Mouse (Mus musculus): ENCODE measurements at regions not wholly inside any gene's neighbourhood (a gene's known extent, or its start where the extent isn't known, plus 50 kb on each side); places are given as distances from the start of the nearest gene placed in this dataset.

DNA sequence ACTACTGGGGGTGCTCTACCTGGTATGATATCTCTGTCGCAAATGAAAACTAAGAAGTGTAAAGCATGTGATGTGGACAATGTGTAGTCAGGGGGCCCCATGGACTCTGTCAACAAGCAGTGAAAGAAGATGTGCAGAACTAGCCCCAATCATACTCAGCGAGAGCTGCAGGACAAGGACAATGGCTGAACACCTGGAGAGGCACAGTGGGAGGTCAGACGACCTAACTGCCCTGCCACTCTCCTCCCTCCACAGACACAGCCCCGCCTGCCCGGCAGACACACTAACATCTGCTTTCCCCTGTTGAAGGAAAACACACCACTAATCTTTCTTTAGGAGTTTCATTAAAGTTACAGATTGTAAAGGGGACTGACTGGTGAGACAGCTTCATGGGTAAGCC, 675.1 kb downstream of the Epm2a start:
- Histone ChIP-seq H3K9ac (ENCODE audit: low read depth, low read length, severe bottlenecking) (no peak overlapping the region), H3K27ac (replicated peaks; ENCODE audit: low read depth, low read length) (no peak overlapping the region), H3K9me3 (ENCODE audit: control insufficient read depth, low read length) (no peaks in the 10 kb centered on the region), H3K27me3 (ENCODE audit: control insufficient read depth, insufficient read depth, low read length) (no peaks in the 10 kb centered on the region), H3K4me3 (replicated peaks; ENCODE audit: low read length) (no peak overlapping the region), H3K4me1 (ENCODE audit: control insufficient read depth, insufficient read depth, low read length) (0 out of 2 replicates have a peak, but pooled peaks cover 5% of the 10 kb centered on the region), H3K36me3 (ENCODE audit: control insufficient read depth, insufficient read depth, low read length) (no peaks in the 10 kb centered on the region), H3K4me2 (replicated peaks; ENCODE audit: low read depth, low read length, severe bottlenecking) (no peak overlapping the region)
- no peak for ATAC-seq (ENCODE audit: low FRiP score, low read depth)
- no peak for DNase-seq (ENCODE audit: low spot score)
- WGBS = 30% methylated on average over 5 of the region's 5 CpGs
- TF ChIP-seq POLR2A (IDR thresholded peaks at IDR 0.05; ENCODE audit: borderline replicate concordance, extremely low read depth, insufficient read depth, insufficient read length) = no peak

DNA sequence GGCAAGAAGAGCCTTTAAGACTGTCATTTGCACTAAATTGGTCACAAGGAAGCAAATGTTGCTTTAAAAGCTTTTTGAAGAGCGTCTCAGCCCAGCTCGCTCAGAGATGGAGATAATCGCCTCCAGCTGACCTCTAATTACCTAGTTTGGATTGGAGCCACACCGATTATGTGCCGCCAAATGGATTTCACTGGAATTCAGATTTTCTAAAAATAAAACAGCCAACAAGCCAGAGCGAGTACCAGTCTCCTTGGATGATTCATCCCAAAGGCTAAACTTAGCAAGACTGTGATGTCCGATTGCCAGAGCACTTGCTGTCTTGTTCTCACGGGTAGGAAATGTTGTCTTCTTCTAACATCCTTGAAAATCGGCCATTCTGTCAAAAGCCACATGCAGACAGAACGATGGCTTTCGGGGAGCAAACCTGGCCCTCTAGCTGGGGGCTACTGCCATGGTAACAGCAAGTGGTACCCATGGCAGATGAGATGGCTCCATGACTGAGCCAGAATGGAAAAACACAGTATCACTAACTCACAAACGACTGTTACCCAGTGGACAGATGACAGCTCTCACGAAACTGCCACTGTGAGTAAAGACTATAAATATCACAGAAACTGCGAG, 676.1 kb downstream of the Epm2a start:
- ATAC-seq (ENCODE audit: low FRiP score, low read depth) (no peak), DNase-seq (ENCODE audit: low spot score) (no peak)
- H3K9me3 ChIP-seq (ENCODE audit: control insufficient read depth, low read length) = no peaks in the 10 kb centered on the region
- no peak overlapping the region for H3K4me3 ChIP-seq (replicated peaks; ENCODE audit: low read length)
- WGBS = 26% methylated on average over 14 of the region's 14 CpGs
- H3K4me2 ChIP-seq (replicated peaks; ENCODE audit: low read depth, low read length, severe bottlenecking) = no peak overlapping the region
- H3K27me3 ChIP-seq (ENCODE audit: control insufficient read depth, insufficient read depth, low read length) = no peaks in the 10 kb centered on the region
- H3K4me1 ChIP-seq (ENCODE audit: control insufficient read depth, insufficient read depth, low read length) = 0 out of 2 replicates have a peak, but pooled peaks cover 5% of the 10 kb centered on the region
- no peaks in the 10 kb centered on the region for H3K36me3 ChIP-seq (ENCODE audit: control insufficient read depth, insufficient read depth, low read length)
- no peak overlapping the region for H3K9ac ChIP-seq (ENCODE audit: low read depth, low read length, severe bottlenecking)
- no peak overlapping the region for H3K27ac ChIP-seq (replicated peaks; ENCODE audit: low read depth, low read length)
- no peak for TF ChIP-seq POLR2A (IDR thresholded peaks at IDR 0.05; ENCODE audit: borderline replicate concordance, extremely low read depth, insufficient read depth, insufficient read length)

DNA sequence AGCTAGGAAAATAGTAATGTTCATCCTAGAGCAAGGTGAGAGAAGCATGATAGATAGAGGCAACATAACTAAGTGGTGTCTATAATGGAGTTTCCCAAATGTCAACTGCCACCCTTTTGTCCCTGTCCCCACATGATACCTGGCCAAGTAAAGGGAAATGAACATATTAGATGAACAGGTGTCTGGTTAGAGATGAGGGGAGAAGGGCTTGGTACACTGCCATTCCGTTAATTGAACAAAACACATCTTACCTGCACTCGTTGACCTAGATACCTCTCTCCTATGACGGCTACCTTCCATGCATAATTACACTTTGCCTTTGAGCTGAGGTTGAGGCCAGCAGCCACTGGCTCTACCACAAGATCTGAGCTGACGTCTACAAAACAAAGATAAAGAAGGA, 677.4 kb downstream of the Epm2a start:
- Histone ChIP-seq H3K4me1 (ENCODE audit: control insufficient read depth, insufficient read depth, low read length) (0 out of 2 replicates have a peak, but pooled peaks cover 5% of the 10 kb centered on the region), H3K36me3 (ENCODE audit: control insufficient read depth, insufficient read depth, low read length) (no peaks in the 10 kb centered on the region), H3K27ac (replicated peaks; ENCODE audit: low read depth, low read length) (no peak overlapping the region), H3K9ac (ENCODE audit: low read depth, low read length, severe bottlenecking) (no peak overlapping the region), H3K4me3 (replicated peaks; ENCODE audit: low read length) (no peak overlapping the region), H3K4me2 (replicated peaks; ENCODE audit: low read depth, low read length, severe bottlenecking) (no peak overlapping the region), H3K9me3 (ENCODE audit: control insufficient read depth, low read length) (no peaks in the 10 kb centered on the region), H3K27me3 (ENCODE audit: control insufficient read depth, insufficient read depth, low read length) (no peaks in the 10 kb centered on the region)
- DNase-seq (ENCODE audit: low spot score) (no peak), ATAC-seq (ENCODE audit: low FRiP score, low read depth) (no peak)
- whole genome bisulfite sequencing = 89% methylated on average over 4 of the region's 4 CpGs
- TF ChIP-seq POLR2A (IDR thresholded peaks at IDR 0.05; ENCODE audit: borderline replicate concordance, extremely low read depth, insufficient read depth, insufficient read length) = no peak

DNA sequence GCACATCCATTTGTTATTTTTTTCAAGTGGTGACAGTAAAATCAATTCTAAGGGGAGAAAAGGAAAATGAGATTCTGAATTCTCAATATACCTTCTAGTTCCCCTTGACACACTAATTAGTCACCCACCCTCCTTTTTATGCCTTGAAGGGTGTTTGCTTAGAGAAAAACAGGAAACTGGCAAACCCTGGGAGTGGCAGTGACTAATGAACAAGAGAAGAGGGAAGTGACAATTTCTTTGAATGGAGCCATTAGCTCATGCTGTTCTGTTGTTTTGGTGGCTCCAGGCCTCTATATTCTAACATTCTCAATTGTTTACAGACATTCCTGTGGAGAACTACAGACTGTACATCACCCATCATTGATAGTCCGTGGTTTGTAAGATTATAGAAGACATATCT, 692.0 kb downstream of the Epm2a start:
- Histone ChIP-seq H3K27ac (replicated peaks; ENCODE audit: low read depth, low read length) (no peak overlapping the region), H3K4me3 (replicated peaks; ENCODE audit: low read length) (no peak overlapping the region), H3K36me3 (ENCODE audit: control insufficient read depth, insufficient read depth, low read length) (no peaks in the 10 kb centered on the region), H3K9ac (ENCODE audit: low read depth, low read length, severe bottlenecking) (no peak overlapping the region), H3K9me3 (ENCODE audit: control insufficient read depth, low read length) (no peaks in the 10 kb centered on the region), H3K4me1 (ENCODE audit: control insufficient read depth, insufficient read depth, low read length) (no peaks in the 10 kb centered on the region), H3K4me2 (replicated peaks; ENCODE audit: low read depth, low read length, severe bottlenecking) (no peak overlapping the region), H3K27me3 (ENCODE audit: control insufficient read depth, insufficient read depth, low read length) (no peaks in the 10 kb centered on the region)
- ATAC-seq (ENCODE audit: low FRiP score, low read depth) = no peak
- WGBS = 57% methylated on average over 1 of the region's 1 CpGs
- DNase-seq (ENCODE audit: low spot score) = no peak
- no peak for TF ChIP-seq POLR2A (IDR thresholded peaks at IDR 0.05; ENCODE audit: borderline replicate concordance, extremely low read depth, insufficient read depth, insufficient read length)

DNA sequence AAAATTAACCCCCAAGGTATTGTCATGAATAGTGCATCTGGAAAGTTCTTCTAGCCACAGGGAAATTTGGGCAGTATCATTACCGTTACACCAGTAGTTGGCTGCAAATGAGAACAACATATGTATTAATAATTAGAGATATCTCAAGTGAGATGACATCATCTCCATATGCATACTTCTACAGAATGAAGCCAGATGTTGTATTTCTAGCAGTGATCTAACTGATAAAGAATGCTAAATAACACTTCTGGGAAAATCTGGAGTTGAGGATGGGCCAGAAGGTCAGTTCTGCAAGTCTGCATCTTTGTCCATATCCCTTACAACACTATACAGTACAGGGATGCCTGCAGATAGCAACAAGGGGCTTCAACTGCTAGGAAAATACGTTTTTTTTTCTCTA, 702.7 kb downstream of the Epm2a start:
- Histone ChIP-seq H3K27ac (replicated peaks; ENCODE audit: low read depth, low read length) (no peak overlapping the region), H3K36me3 (ENCODE audit: control insufficient read depth, insufficient read depth, low read length) (no peaks in the 10 kb centered on the region), H3K9ac (ENCODE audit: low read depth, low read length, severe bottlenecking) (no peak overlapping the region), H3K4me3 (replicated peaks; ENCODE audit: low read length) (no peak overlapping the region), H3K4me2 (replicated peaks; ENCODE audit: low read depth, low read length, severe bottlenecking) (no peak overlapping the region), H3K9me3 (ENCODE audit: control insufficient read depth, low read length) (no peaks in the 10 kb centered on the region), H3K4me1 (ENCODE audit: control insufficient read depth, insufficient read depth, low read length) (no peaks in the 10 kb centered on the region; the same call in 1 of the 2 replicates), H3K27me3 (ENCODE audit: control insufficient read depth, insufficient read depth, low read length) (no peaks in the 10 kb centered on the region)
- TF ChIP-seq POLR2A (IDR thresholded peaks at IDR 0.05; ENCODE audit: borderline replicate concordance, extremely low read depth, insufficient read depth, insufficient read length) = no peak
- DNase-seq (ENCODE audit: low spot score) (peak; percentile 68), ATAC-seq (ENCODE audit: low FRiP score, low read depth) (peak; percentile 78)
- WGBS = 43% methylated on average over 2 of the region's 2 CpGs
